In the genomic region with DNA sequence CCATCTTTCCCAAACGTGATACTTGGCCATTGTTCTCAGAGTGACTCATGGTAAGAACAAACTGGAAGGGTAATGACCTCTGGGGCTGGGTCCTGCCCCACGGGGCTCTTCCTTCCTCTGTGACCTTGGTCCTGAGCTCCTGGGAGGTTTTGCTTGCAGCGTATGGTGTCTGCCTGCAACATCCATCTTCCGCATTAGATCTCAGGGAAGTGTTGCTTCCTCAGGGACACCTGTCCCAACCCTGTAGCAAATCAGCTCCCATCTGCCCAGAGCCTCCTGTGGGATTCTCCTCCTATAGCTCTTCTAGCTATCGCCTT, we compare ENCODE assay signal across 8 mouse cellular contexts.
DNase-seq lines count a peak whose midpoint lies in the region; ATAC-seq and TF ChIP-seq lines count a peak whose summit lies in the region.
"Had no signal": no experiment of that assay in that cellular context is flagged by ENCODE, and none has a peak within 500 bp of the region (broad histone marks: within the 10 kb centered on the region; RNA-seq: fewer than 3 reads in every experiment).

No protein-coding gene starts in this region.

- H3K9me3 ChIP-seq in heart, embryonic 15.5 days (replicated peaks): no peaks in the 10 kb centered on the region
- no peaks in the 10 kb centered on the region for H3K9me3 ChIP-seq in lung, postnatal 0 days (ENCODE audit: low read length)
- H3K9me3 ChIP-seq in hindbrain, embryonic 12.5 days (replicated peaks): no peaks in the 10 kb centered on the region

- 0 out of 2 replicates have a peak overlapping the region, but pooled peaks have one; percentile 50 for H3K9ac ChIP-seq in heart, embryonic 15.5 days
- H3K9ac ChIP-seq in lung, postnatal 0 days (replicated peaks; ENCODE audit: low read depth): no peak overlapping the region
- H3K9ac ChIP-seq in hindbrain, embryonic 12.5 days: no peak overlapping the region

- H3K27ac ChIP-seq in heart, embryonic 15.5 days: no peak overlapping the region
- H3K27ac ChIP-seq in lung, postnatal 0 days (ENCODE audit: low read length): no peak overlapping the region
- peak overlapping the region; percentile 30; the same call in 1 of the 2 replicates for H3K27ac ChIP-seq in hindbrain, embryonic 12.5 days
- H3K27ac ChIP-seq in macrophage: peak overlapping the region; percentile 85

- H3K4me2 ChIP-seq in heart, embryonic 15.5 days: peak overlapping the region; percentile 79
- H3K4me2 ChIP-seq in lung, postnatal 0 days (replicated peaks; ENCODE audit: low read depth, low read length): no peak overlapping the region
- H3K4me2 ChIP-seq in hindbrain, embryonic 12.5 days (replicated peaks): peak overlapping the region; percentile 46

- no peak for TF ChIP-seq CTCF in lung, postnatal 0 days (IDR thresholded peaks at IDR 0.05)

- no peaks in the 10 kb centered on the region for H3K36me3 ChIP-seq in heart, embryonic 15.5 days
- no peaks in the 10 kb centered on the region for H3K36me3 ChIP-seq in lung, postnatal 0 days (ENCODE audit: insufficient read depth, low read length)
- H3K36me3 ChIP-seq in hindbrain, embryonic 12.5 days: no peaks in the 10 kb centered on the region
- no peaks in the 10 kb centered on the region for H3K36me3 ChIP-seq in macrophage (ENCODE audit: inconsistent target)
- H3K36me3 ChIP-seq: G1E had no signal

- TF ChIP-seq EP300 in lung, postnatal 0 days (IDR thresholded peaks at IDR 0.05): no peak

- no peak for DNase-seq in heart, adult 9 months (ENCODE audit: low spot score in 2 of 2)
- no peak for DNase-seq in lung, postnatal 0 days (ENCODE audit: low spot score)
- DNase-seq in lung, postnatal 25 days (ENCODE audit: low spot score): no peak
- no peak for DNase-seq in thymus, postnatal 4 days

- no peaks in the 10 kb centered on the region for H3K79me2 ChIP-seq in macrophage (ENCODE audit: inconsistent target)

- H3K4me3 ChIP-seq in heart, embryonic 15.5 days: no peak overlapping the region
- no peak overlapping the region for H3K4me3 ChIP-seq in lung, postnatal 0 days (ENCODE audit: low read depth, low read length)
- H3K4me3 ChIP-seq in hindbrain, embryonic 12.5 days: no peak overlapping the region
- H3K4me3 ChIP-seq in macrophage (ENCODE audit: inconsistent target): no peak overlapping the region

- 0 out of 2 replicates have a peak, but pooled peaks have one; percentile 1 for ATAC-seq in heart, embryonic 15.5 days (replicated peaks; ENCODE audit: insufficient number of reproducible peaks, insufficient read depth, low FRiP score, low read depth)
- ATAC-seq in lung, postnatal 0 days: peak; percentile 39
- no peak for ATAC-seq in hindbrain, embryonic 12.5 days (ENCODE audit: low FRiP score)

- 51% methylated on average over 5 of the region's 5 CpGs for WGBS in heart, embryonic 15.5 days
- 48% methylated on average over 5 of the region's 5 CpGs for WGBS in lung, postnatal 0 days
- 39% methylated on average over 5 of the region's 5 CpGs for WGBS in hindbrain, embryonic 12.5 days
- 32% methylated on average over 4 of the region's 5 CpGs for WGBS in macrophage (ENCODE audit: missing documents)

- H3K4me1 ChIP-seq in heart, embryonic 15.5 days (replicated peaks): peaks cover 27% of the 10 kb centered on the region
- peaks cover 12% of the 10 kb centered on the region for H3K4me1 ChIP-seq in lung, postnatal 0 days (ENCODE audit: insufficient read depth, low read depth, low read length)
- H3K4me1 ChIP-seq in hindbrain, embryonic 12.5 days: peaks cover 26% of the 10 kb centered on the region

- peaks cover 13% of the 10 kb centered on the region; the same call in 1 of the 2 replicates for H3K27me3 ChIP-seq in heart, embryonic 15.5 days
- H3K27me3 ChIP-seq in lung, postnatal 0 days (replicated peaks; ENCODE audit: insufficient read depth, low read length): no peaks in the 10 kb centered on the region
- peaks cover 34% of the 10 kb centered on the region for H3K27me3 ChIP-seq in hindbrain, embryonic 12.5 days

Comparison
In these comparisons a context has a peak if more than half of its experiments do, and no peak if none do; other contexts are left out.
1. H3K27ac ChIP-seq: peak in hindbrain, embryonic 12.5 days (single experiment) and macrophage (single experiment); none in heart, embryonic 15.5 days (single experiment) and lung, postnatal 0 days (single experiment).